Mouse (Mus musculus) kidney, postnatal 36 days (tissue): ENCODE results near the gene Ylpm1.

Experiments used
- DNase-seq, 2 experiments: peaks; one replicate each; pipeline ENCODE4 v3.0.0; 2021 to 2022; ENCODE audit warnings: mixed read lengths in 2 of 2

Gene Ylpm1

GRCm38 (mm10) chr12:85010541-85010940, 14.4 kb downstream of the Ylpm1 start:
- DNase-seq, result no peak

- DNase-seq, result no peak
Measured at GRCm38 (mm10) chr12:85012185-85012584, 16.1 kb downstream of the Ylpm1 start.

GRCm38 (mm10) chr12:85022071-85022470, 25.9 kb downstream of the Ylpm1 start:
- DNase-seq, result no peak

DNA sequence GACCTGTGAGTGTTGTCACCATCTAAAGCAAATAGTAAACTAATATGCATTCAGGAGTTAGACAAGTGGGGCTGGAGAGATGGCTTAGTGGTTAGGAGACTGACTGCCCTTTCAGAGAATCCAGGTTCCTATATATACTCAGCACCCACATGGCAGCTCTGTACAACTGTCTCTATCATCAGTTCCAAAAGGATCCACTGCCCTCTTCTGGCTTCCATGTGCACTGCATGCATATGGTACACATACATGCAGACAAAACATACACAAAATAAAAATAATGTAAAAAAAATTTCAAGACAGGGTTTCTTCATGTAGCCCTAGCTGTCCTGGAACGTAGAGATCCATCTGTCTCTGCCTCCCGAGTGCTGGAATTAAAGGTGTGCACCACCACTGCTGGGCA, 36.6 kb downstream of the Ylpm1 start:
- DNase-seq, result peak; percentile 13 to 57

DNA sequence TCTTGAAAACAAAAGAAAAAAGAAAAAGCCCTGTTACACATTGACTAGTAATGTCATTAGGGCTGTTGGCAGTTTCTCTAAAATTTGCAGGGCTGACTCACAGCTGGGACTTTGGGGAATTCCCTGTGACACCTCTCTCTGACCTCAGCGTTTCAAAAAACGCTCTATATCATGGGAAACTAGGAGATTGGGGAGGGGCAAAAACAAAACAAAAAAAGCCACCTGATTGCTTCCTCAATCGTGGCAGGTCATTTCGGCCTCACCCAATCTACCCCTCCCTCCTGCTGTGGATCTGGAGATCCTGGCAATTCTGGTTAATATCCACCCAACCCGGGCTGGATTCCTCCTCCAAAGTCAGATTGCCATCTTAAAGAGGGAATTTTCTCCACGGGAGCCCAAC, 55.1 kb downstream of the Ylpm1 start:
- peak; percentile 11 to 16 for DNase-seq

DNA sequence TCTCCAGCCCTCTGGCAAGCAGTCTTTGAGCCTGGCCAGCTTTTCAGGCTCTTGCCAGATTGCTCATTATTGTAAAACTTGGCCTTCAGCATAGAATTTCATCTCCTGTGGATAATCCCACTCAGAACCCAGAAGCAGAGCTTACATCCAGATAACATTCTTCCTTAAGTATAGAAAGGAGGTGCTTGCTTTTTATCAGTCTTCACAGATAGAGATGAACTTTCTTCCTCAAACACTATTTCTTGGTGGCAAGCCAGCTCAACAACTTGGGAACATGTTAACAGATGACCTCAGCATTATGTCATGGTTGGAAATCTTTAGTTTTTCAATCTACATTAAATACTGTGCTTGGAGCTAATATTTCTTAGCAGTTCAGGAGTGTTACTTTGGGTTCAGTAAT, 74.9 kb downstream of the Ylpm1 start:
- no peak for DNase-seq

- DNase-seq, result no peak
Measured at GRCm38 (mm10) chr12:85077100-85077499, 81.0 kb downstream of the Ylpm1 start.

DNA sequence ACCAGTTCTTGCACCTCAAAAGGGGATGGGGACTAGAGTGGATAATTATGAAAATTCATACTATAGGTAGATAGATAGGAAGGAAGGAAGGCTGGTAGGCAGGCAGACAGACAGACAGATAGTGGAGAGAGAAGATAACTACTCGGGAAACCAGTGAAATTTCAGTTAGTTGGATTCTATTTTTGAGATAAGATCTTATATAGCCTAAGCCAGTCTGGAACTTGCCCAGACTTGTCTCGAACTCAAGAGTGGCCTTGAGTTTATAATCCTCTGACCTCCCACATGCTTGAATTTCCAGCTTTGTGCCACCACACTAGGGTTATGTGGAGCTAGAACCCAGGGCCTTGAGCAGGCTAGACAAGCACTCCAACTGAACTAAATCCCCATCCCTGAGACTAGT, 88.1 kb downstream of the Ylpm1 start:
- no peak for DNase-seq

DNA sequence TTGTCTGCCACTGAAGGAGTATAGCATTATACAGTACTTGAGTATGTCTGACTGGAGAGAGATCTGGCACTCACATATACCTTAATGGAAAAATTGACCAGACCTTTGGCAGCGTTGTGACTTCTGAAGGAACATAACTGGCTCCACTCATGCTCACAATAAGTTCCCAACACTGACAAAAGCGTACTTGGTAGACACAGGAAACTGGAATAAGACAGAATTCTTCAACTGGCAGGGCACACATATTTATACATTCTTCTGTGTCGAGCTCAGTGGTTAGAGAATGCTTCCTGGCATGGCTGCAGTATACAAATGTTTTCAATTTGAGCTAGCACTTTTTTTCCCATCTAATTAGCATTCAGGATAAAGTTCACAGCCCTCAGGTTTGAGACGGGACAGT, 88.8 kb downstream of the Ylpm1 start:
- DNase-seq, result no peak

DNA sequence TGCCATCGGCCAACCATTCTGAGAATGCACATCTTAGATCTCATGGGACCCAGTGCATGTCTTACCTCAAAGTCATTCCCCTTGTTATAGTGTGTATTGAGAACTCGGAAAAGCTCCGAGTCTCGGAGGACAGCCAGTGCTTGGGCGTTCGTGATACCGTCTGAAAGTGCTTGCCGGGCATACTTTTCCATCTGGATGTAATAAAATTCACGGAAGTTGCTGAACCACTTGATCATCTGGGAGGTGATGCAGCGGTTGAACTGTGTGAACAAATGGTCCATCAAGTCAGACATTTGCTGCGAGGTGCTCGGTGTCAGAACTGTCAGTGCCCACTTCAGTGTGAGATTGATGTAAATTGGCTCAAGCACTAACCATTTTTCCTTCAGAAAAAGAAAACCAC, 91.7 kb downstream of the Ylpm1 start:
- no peak for DNase-seq

DNA sequence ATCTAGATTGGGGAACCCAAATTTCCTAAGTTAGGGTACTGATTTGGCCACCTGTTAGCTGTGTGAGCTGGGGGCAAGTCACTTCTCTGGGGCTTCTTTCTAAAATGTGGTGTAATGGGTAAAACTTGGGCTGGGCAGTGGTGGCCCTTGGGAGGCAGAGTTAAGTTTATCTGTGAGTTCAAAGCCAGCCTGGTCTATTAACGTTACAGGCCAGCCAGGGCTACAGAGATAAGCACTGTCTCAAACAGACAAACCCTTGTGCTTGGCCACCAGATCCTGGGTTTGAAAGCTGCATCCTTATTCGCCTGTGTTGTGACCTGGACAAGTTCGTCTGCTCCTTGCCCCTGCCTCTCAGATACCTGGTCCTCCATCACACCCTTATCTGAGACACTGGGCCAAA, 95.1 kb downstream of the Ylpm1 start:
- no peak for DNase-seq

DNA sequence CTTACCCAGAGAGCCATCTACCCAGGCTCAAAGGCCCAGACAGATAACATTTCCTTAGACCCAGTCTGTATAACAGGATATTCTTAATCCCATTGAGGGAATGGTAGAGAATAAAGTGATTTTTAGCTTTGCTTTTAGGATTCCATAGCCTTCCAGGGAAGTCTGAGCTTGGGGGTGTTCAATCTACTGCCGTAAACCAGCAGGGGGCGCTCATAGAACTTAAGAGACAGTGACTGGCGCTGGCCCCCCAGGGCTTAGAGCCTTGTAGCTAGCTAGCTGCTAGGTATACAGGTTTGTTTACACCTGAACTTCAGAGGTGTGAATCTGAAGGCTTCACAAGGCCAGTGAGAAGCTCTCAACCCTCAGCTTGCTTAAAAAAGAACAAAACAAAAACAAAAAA, 96.1 kb downstream of the Ylpm1 start:
- DNase-seq, result peak; percentile 80 to 92

- DNase-seq, result peak; percentile 32 to 62
Measured at GRCm38 (mm10) chr12:85094010-85094409, 97.9 kb downstream of the Ylpm1 start.

DNA sequence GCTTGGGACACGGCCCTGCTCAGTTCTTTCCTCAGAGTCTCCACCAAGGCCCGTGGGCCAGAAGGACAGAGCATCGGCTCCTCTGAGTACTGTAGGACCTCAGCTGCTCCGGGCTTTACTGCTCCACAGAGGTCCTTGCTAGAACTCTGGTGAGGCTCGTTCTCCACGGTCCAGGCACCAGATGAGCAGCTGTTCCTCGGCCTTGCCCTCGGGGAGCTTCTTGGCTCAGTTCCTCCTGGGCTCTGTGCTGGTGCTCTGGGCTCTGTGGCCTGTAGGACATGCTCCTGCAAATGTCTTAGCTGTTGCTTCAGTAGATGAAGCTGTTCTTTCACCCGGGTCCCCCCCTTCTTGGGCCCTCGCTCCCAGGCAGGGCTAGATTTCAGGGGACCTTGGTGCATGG, 98.6 kb downstream of the Ylpm1 start:
- no peak for DNase-seq

DNA sequence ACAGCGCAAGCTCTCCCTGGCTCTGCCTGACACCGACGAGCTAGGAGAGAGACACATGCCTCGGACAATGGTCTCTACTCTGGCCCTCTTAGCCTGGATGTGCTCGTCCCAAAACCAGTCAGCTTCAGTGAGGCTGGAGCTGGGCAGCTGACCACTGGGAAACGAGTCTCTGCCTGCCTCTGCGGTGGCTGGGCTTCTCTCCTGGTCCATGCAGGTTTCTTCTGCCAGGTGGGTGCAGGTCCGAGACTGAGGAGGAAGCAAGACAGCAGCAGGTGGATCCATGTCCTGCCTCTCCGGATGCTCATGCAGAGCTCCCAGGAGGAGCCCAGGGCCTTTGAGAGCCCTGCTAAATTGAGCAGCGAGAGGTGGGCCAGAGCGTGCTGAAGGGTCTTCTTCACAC, 99.0 kb downstream of the Ylpm1 start:
- DNase-seq, result no peak

DNA sequence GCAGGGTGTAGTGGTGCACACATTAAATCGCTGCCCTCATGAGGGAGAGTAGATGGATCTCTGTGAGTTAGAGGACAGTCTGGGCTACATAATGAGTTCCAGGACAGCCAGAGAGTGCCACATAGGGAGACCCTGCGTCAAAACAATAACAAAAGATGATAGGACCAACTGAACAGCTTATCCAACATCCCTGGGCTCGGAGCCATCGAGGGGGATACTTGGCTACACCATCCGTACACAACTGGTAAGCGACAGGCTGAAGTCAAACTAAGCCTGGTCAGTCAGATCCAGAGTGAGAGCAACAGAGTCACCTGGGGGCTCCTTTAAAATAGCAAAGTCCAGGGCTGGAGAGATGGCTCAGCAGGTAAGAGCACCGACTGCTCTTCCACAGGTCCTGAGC, 99.7 kb downstream of the Ylpm1 start:
- no peak for DNase-seq

- no peak for DNase-seq
Measured at GRCm38 (mm10) chr12:85101001-85101400, 104.9 kb downstream of the Ylpm1 start.

GRCm38 (mm10) chr12:85101521-85102106, 105.5 kb downstream of the Ylpm1 start:
- DNase-seq, result no peak

GRCm38 (mm10) chr12:85103096-85103495, 107.0 kb downstream of the Ylpm1 start:
- peak; percentile 71 to 74 for DNase-seq

DNA sequence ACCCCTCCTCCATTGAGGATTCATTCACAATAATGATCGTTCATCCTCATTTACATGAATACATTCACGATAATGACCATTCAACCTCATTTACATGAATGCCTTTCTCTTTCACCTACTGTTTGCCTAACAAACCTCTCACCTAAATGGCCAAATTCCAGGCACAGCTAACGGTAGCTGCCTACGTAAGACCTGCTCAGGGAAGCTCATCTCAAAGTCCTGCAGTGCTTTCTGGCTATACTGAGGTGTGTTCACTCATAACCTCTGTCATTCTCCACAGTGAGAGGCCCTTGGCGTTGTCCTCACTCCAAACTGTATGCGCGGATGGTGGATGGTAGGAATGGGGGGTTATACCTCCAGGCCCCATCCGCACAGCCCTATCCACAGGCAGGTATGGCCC, 108.7 kb downstream of the Ylpm1 start:
- DNase-seq, result peak; percentile 48 to 76

- no peak for DNase-seq
Measured at GRCm38 (mm10) chr12:85106292-85106691, 110.2 kb downstream of the Ylpm1 start.

DNA sequence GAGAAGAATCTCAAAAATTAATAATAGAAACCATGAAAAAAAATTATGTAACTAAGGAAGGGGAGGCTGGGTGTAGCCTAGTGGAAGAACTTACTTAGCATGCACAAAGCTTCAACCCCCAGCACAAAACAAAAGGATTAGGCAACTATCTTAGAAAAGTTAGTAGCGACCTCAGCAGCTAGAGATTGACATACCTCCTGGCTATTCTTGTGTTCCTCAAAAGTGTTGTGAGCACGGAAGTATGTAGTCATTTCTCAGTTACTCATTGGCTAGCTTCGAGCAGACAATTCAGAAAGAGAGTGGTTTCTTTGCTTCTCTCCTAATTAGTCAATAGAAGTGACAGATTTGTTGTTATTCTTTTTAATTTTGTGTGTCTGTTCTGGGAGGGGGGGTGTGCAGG, 112.5 kb downstream of the Ylpm1 start:
- no peak for DNase-seq

DNA sequence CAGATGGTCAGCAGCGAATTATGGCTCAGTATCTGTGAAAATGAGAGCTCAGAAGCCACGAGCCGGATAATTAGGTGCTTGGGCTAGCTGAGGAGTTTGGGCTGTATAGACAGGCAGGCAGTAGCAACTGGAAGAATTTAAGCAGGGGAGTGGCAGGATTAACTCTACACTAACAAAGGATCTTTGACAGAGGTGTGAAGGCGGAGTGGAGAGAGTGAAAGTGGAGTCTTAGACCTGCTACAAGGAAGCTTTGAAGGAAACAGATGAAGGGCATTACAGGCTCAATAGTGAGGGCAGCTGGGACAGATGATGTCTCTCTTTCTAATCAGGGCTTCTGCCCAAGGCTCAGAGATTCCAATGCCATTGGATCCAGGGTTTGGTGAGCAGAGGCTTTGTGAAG, 113.3 kb downstream of the Ylpm1 start:
- DNase-seq, result no peak

DNA sequence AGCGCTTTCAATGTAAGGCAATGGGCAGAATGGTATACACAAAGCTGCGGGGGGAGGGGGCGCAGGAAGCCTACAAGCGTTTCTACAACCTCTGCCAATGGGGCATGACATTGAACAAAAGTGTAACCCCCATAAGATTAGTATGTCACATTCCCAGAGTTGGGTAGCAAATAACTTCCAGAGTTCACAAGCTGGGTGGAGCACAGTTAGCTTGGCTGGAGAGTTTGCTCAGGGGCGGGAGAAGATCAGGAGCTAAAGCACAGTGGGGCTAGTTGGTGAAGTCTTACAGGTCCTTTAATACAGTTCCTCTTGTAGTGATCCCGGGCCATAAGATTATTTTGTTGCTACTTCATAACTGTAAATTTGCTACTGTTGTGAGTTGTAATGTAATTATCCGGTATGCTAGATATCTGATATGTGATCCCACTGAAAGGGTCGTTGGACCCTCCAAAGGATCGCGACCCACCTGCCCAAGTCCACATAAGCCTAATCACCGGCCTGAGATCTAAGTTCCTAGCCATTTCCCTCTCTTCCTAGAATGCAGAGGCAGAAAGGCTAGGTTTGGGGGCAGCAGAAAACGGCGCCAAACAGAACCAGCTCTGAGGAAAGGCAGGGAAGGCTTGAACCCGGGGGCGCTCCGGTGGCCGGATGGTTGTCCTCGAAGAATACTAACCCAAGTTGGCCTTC, 114.0 kb downstream of the Ylpm1 start:
- peak; percentile 26 to 27 for DNase-seq
